Mouse (Mus musculus) adipocyte (in vitro differentiated cells): ENCODE data around the gene AC129217.1.
"Not testable (repeated sequence)": the region's sequence is repeated elsewhere in the genome, so short reads cannot be mapped to it uniquely, and the experiment has no call there.

Experiments used
- DNase-seq: peaks from one replicate; pipeline ENCODE4 v3.0.0-alpha.2; 2016; ENCODE audit warnings: low spot score

Gene AC129217.1

GRCm38 (mm10) chr19:8830664-8831063 lies 1.1 kb downstream of the AC129217.1 start:
- no peak for DNase-seq

- no peak for DNase-seq
These were observed 1.7 kb downstream of the AC129217.1 start for GRCm38 (mm10) chr19:8831262-8831661.

- no peak for DNase-seq
These were observed 3.4 kb downstream of the AC129217.1 start for GRCm38 (mm10) chr19:8832971-8833370.

GRCm38 (mm10) chr19:8836327-8836726 lies 6.8 kb downstream of the AC129217.1 start:
- not testable (repeated sequence) for DNase-seq

- DNase-seq: no peak
These were observed 7.7 kb downstream of the AC129217.1 start, which contains the start of gene Bscl2 for GRCm38 (mm10) chr19:8837251-8837791. Gene Bscl2, plus strand, starts transcription at chr19:8837467.

GRCm38 (mm10) chr19:8838041-8838730 lies 8.6 kb downstream of the AC129217.1 start:
- no peak for DNase-seq

GRCm38 (mm10) chr19:8839103-8839907 lies 9.7 kb downstream of the AC129217.1 start, which contains the start of gene Gng3:
Gene Gng3, minus strand, starts transcription at chr19:8839194.
- DNase-seq: no peak

GRCm38 (mm10) chr19:8839908-8840791 lies 10.6 kb downstream of the AC129217.1 start:
- no peak for DNase-seq

GRCm38 (mm10) chr19:8841012-8841411 lies 11.4 kb downstream of the AC129217.1 start:
- no peak for DNase-seq

- DNase-seq: peak; percentile 48
These were observed 13.4 kb downstream of the AC129217.1 start for GRCm38 (mm10) chr19:8842961-8843360.

GRCm38 (mm10) chr19:8844371-8845129 lies 15.0 kb downstream of the AC129217.1 start:
- peak; percentile 99 for DNase-seq

GRCm38 (mm10) chr19:8848356-8848755 lies 18.8 kb downstream of the AC129217.1 start:
- DNase-seq: no peak

- DNase-seq: peak; percentile 77
These were observed 20.9 kb downstream of the AC129217.1 start, which contains the start of gene Lrrn4cl for GRCm38 (mm10) chr19:8850402-8850901. Gene Lrrn4cl, plus strand, starts transcription at chr19:8850768.

- DNase-seq: no peak
These were observed 22.1 kb downstream of the AC129217.1 start for GRCm38 (mm10) chr19:8851639-8852038.

- DNase-seq: no peak
These were observed 22.8 kb downstream of the AC129217.1 start for GRCm38 (mm10) chr19:8852236-8852928.

GRCm38 (mm10) chr19:8853117-8853516 lies 23.5 kb downstream of the AC129217.1 start:
- no peak for DNase-seq

GRCm38 (mm10) chr19:8857689-8858088 lies 28.1 kb downstream of the AC129217.1 start:
- peak; percentile 65 for DNase-seq

- peak; percentile 59 for DNase-seq
These were observed 29.4 kb downstream of the AC129217.1 start for GRCm38 (mm10) chr19:8859018-8859417.

GRCm38 (mm10) chr19:8864265-8864664 lies 34.7 kb downstream of the AC129217.1 start:
- no peak for DNase-seq

GRCm38 (mm10) chr19:8870381-8870780 lies 40.8 kb downstream of the AC129217.1 start:
- DNase-seq: not testable (repeated sequence)
